Mouse (Mus musculus) NIH3T3 (cell line): ENCODE data around the gene Acsf3.

Experiments
- DNase-seq: peaks from one replicate; pipeline ENCODE4 v3.0.0-alpha.2; 2012; ENCODE audit warnings: low read depth

Acsf3 gene

GRCm38 (mm10) chr8:122810376-122810775 lies 35.1 kb downstream of the Acsf3 start:
- DNase-seq = no peak

GRCm38 (mm10) chr8:122811870-122812494 lies 36.7 kb downstream of the Acsf3 start:
- no peak for DNase-seq

GRCm38 (mm10) chr8:122812610-122813250 lies 37.4 kb downstream of the Acsf3 start:
- no peak for DNase-seq

GRCm38 (mm10) chr8:122814608-122815007 lies 39.3 kb downstream of the Acsf3 start:
- DNase-seq = no peak

GRCm38 (mm10) chr8:122816965-122817364 lies 41.7 kb downstream of the Acsf3 start:
- no peak for DNase-seq

GRCm38 (mm10) chr8:122817724-122818496 lies 42.6 kb downstream of the Acsf3 start:
- DNase-seq = peak; percentile 66

- DNase-seq = no peak
These were observed 44.5 kb downstream of the Acsf3 start for GRCm38 (mm10) chr8:122819776-122820175.

GRCm38 (mm10) chr8:122824571-122824970 lies 49.3 kb downstream of the Acsf3 start:
- DNase-seq = peak; percentile 13

GRCm38 (mm10) chr8:122824986-122825385 lies 49.7 kb downstream of the Acsf3 start:
- DNase-seq = no peak

GRCm38 (mm10) chr8:122825408-122825807 lies 50.1 kb downstream of the Acsf3 start:
- DNase-seq = no peak

GRCm38 (mm10) chr8:122829396-122829795 lies 54.1 kb downstream of the Acsf3 start:
- peak; percentile 55 for DNase-seq

GRCm38 (mm10) chr8:122830349-122831061 lies 55.2 kb downstream of the Acsf3 start:
- DNase-seq = peak; percentile 93

GRCm38 (mm10) chr8:122834416-122834815 lies 59.1 kb downstream of the Acsf3 start:
- DNase-seq = no peak

GRCm38 (mm10) chr8:122834971-122835370 lies 59.7 kb downstream of the Acsf3 start:
- peak; percentile 94 for DNase-seq

GRCm38 (mm10) chr8:122836199-122836598 lies 60.9 kb downstream of the Acsf3 start:
- no peak for DNase-seq

GRCm38 (mm10) chr8:122836696-122837095 lies 61.4 kb downstream of the Acsf3 start:
- no peak for DNase-seq

- no peak for DNase-seq
These were observed 68.9 kb downstream of the Acsf3 start for GRCm38 (mm10) chr8:122844161-122844560.

- peak; percentile 71 for DNase-seq
These were observed 70.4 kb downstream of the Acsf3 start for GRCm38 (mm10) chr8:122845662-122846061.

GRCm38 (mm10) chr8:122847829-122848561 lies 72.7 kb downstream of the Acsf3 start, which contains the start of gene Cdh15:
Gene Cdh15, plus strand, starts transcription at chr8:122847966.
- peak; percentile 29 for DNase-seq

- DNase-seq = no peak
These were observed 74.0 kb downstream of the Acsf3 start for GRCm38 (mm10) chr8:122849152-122849910.
